Mouse (Mus musculus) liver, postnatal 0 days (tissue): ENCODE data around the gene Abcb8.

Experiments
- CTCF ChIP-seq: sonication (generic); IDR thresholded peaks from 2 replicates; pipeline ENCODE4 v1.5.1; 2016; ENCODE audit warnings: antibody characterized with exemption, low read depth
- EP300 ChIP-seq: IDR thresholded peaks from 2 replicates; pipeline ENCODE4 v1.6.1; 2016; ENCODE audit warnings: antibody characterized with exemption, low read depth, mild to moderate bottlenecking

GRCm38 (mm10) chr5:24443927-24444326 is 50.5 kb downstream of the Abcb8 start:
- TF ChIP-seq CTCF (no peak), EP300 (no peak)
